Mouse (Mus musculus) lung, postnatal 36 days (tissue): ENCODE data around the gene Scamp1.
A peak's percentile ranks its signal among the peaks of the same experiment; 100 is the strongest.
"Not testable (repeated sequence)": the region's sequence is repeated elsewhere in the genome, so short reads cannot be mapped to it uniquely, and the experiment has no call there.

Source experiments
- DNase-seq: peaks from one replicate; pipeline ENCODE4 v3.0.0; 2022; ENCODE audit warnings: mixed read lengths

Scamp1 gene

GRCm38 (mm10) chr13:94285281-94285871, at the start of gene Scamp1:
Scamp1 (minus strand) TSS chr13:94285857.
- DNase-seq = peak; percentile 91

GRCm38 (mm10) chr13:94330392-94330979, 44.8 kb upstream of the Scamp1 start:
- DNase-seq = no peak

- DNase-seq = not testable (repeated sequence)
These were observed 43.3 kb upstream of the Scamp1 start for GRCm38 (mm10) chr13:94329005-94329404.

GRCm38 (mm10) chr13:94328063-94328462, 42.4 kb upstream of the Scamp1 start:
- peak; percentile 11 for DNase-seq

GRCm38 (mm10) chr13:94322475-94322874, 36.8 kb upstream of the Scamp1 start:
- DNase-seq = no peak

- no peak for DNase-seq
These were observed 35.6 kb upstream of the Scamp1 start for GRCm38 (mm10) chr13:94321094-94321792.

- DNase-seq = no peak
These were observed 31.4 kb upstream of the Scamp1 start for GRCm38 (mm10) chr13:94316975-94317511.

GRCm38 (mm10) chr13:94312812-94313211, 27.2 kb upstream of the Scamp1 start:
- DNase-seq = not testable (repeated sequence)

- no peak for DNase-seq
These were observed 22.6 kb upstream of the Scamp1 start for GRCm38 (mm10) chr13:94308279-94308678.

GRCm38 (mm10) chr13:94307531-94307930, 21.9 kb upstream of the Scamp1 start:
- no peak for DNase-seq

- no peak for DNase-seq
These were observed 21.3 kb upstream of the Scamp1 start for GRCm38 (mm10) chr13:94306968-94307289.

- DNase-seq = peak; percentile 23
These were observed 20.8 kb upstream of the Scamp1 start for GRCm38 (mm10) chr13:94306277-94306967.

- no peak for DNase-seq
These were observed 15.4 kb upstream of the Scamp1 start for GRCm38 (mm10) chr13:94300946-94301538.

- no peak for DNase-seq
These were observed 14.6 kb upstream of the Scamp1 start for GRCm38 (mm10) chr13:94300232-94300631.

GRCm38 (mm10) chr13:94298401-94298800, 12.7 kb upstream of the Scamp1 start:
- peak; percentile 81 for DNase-seq

- no peak for DNase-seq
These were observed 10.7 kb upstream of the Scamp1 start for GRCm38 (mm10) chr13:94296371-94296770.

- peak; percentile 45 for DNase-seq
These were observed 10.3 kb upstream of the Scamp1 start for GRCm38 (mm10) chr13:94295922-94296321.

- DNase-seq = peak; percentile 45
These were observed 9.2 kb upstream of the Scamp1 start for GRCm38 (mm10) chr13:94294886-94295285.

- DNase-seq = no peak
These were observed 8.3 kb upstream of the Scamp1 start for GRCm38 (mm10) chr13:94293911-94294310.

- DNase-seq = no peak
These were observed 538 bp upstream of the Scamp1 start for GRCm38 (mm10) chr13:94286195-94286594.

- peak; percentile 70 for DNase-seq
These were observed 951 bp downstream of the Scamp1 start for GRCm38 (mm10) chr13:94284543-94285269.

GRCm38 (mm10) chr13:94279420-94279819, 6.2 kb downstream of the Scamp1 start:
- no peak for DNase-seq
